Mouse (Mus musculus) left cerebral cortex, postnatal 36 days (tissue): ENCODE results near the gene Itga2b. TPM values are rescaled to one million over a fixed set of nuclear protein-coding genes. Genes with fewer than 3 reads are reported as not detected.

Experiments used
- DNase-seq, 2 experiments: peaks; one replicate each; pipeline ENCODE4 v3.0.0; 2021 to 2022; ENCODE audit warnings: low spot score in 2 of 2, mixed read lengths in 1 of 2
- intact Hi-C: fragments of 180-260 bp; cut with DNase I; formaldehyde crosslinking; loops from one replicate; pipeline ENCODE4 v1.15.1; 2025
- total RNA-seq, 2 experiments: library from RNA; stranded (reverse); gene quantifications; 2 replicates each; pipeline ENCODE4 v1.2.3; 2021

The Itga2b gene
- total RNA-seq, result 1 to 10 TPM; 2.5 to 2.7 TPM

DNA sequence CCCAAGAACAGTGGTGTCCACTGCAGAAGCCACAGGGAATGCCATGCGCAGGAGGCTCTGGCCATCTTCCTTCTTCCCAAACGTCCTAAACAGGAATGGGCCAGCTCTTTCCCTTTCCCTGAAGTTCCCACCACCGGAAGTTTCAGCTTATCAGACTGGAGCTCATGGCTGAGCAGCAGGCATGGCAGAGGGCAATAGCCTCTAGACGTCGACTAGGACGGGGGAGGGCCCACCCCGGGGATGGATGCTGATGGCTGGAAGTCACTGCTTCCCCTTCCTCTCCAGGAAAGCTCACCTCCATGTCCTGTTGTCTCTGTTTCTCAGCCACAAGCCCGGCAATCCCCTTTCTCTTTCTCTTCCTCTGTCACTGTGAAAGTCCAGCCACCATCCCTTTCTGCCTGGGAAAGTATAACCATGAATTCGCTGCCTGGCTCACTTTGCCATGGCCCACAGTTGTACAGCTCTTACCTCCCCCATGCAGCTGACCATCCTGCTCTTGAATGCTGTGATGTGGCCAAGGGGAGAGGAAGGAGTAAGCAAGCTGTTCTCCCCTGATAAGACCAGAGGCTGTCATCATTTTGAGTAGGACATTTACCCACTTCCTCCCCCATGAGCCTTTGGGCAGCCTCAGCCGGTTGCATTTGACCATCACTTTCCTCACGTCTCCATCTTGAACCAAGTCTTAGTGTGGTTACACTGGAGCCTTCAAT is at the start of gene Itga2b:
Itga2b (minus strand) TSS at position 475 of the 710 bp plus-strand sequence.
- intact Hi-C loops, result no loop called here
- no peak for DNase-seq

DNA sequence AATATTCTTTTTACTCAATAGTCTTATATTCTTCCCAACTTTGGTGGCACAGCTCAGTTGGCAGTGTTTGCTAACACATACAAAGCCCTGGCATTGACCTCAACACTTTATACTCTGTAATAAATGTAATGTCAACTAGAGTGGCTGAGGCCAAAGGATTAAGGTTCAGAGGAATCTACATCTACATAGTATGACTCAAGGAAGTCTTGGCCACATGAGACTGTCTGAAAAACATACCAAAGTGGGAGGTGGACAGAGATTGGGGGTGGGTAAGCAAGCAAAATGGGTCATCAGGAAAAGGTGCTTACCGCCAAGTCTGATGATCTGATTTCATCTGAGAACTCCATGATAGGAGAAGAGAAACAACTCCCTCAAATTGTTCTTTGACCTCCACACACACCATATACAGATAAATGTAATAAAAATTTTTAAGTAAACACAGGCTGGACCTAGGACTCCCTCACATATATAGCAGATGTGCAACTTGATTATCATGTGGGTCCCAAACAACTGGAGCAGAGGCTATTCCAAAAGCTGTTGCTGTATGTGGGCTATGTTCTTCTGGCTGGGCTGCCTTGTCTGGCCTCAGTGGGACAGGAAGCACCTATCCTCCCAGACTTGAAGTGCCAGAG is 45.0 kb upstream of the Itga2b start:
- intact Hi-C loops, result no loop called here

DNA sequence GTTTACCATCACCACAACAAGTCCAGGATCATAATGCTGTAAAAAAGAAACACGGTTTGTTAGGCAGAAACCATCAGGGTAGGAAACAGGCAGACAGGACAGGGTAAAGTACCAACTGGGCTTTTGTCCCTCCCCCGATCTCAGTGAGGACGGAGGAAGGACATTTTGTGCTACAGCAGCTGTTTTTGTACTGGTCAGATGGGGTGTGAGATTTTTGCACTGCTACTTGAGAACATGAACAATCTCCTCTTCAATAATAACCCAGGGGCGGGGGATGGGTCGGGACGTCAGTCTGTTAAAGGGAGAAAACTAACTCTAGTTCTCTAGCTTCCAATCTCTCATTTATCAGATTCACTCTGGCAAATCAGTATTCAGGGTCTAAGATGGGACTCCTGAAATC is 40.3 kb upstream of the Itga2b start:
- no peak for DNase-seq
- intact Hi-C loops, result no loop called here

More for the DNA sequence above, 45.0 kb upstream of the Itga2b start:
- no peak for DNase-seq

DNA sequence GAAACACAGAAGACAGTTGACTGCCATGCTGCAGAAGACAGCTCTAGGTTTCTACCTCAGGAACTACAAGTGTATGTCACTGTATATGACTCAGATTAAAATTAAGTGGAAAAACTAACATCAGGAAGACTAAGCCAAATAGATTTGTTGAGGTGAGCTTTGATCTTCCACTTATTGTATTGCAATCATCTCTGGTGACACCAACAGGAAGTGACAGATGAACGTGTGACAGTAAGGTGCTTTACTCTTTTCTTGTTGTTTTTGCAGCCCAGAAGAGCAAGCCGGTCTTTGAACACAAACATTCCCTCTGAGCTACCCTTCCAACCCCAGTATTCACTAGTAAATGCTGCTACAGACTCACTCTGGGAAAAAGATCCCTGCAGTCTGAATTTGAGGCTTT is 26.8 kb upstream of the Itga2b start:
- DNase-seq, result no peak
- intact Hi-C loops, result no loop called here

DNA sequence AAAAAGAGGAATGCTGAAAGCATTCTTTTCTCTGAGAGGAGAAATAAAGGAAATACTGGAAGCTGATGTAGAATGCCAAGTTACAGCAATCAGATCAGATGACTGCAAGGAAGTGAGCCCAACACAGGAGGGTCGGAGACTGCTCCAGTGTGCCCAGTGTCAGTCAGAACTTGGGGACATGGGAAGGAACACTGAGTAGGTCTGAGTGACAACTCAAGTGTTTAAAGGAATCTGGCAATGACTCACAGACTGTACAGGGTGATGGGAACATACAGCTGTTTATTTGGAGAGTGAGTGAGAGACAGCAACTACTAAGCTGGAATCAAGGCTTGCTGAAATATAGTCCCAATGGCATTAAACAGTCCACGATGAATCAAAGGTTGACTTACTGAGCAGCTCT is 26.3 kb upstream of the Itga2b start:
- no peak for DNase-seq
- intact Hi-C loops, result no loop called here

DNA sequence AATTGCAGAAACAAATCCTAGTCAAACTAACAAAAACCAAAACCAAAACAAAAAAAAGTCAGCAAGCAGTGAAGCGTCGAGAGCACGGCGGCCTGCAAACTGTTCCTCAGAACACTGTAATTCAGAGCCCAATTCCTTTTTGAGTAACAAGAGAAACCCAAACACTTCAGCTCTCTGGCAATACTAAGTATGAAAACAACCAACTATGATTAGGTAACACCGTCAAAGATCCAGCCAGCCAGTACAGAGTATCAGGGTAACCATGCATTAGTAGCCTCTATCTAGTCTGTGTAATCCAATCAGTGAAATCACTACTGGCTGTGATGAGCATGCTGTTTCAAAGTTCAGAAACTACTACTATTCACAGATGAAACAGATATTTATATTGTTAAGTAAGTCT is 25.8 kb upstream of the Itga2b start:
- intact Hi-C loops, result no loop called here
- no peak for DNase-seq

DNA sequence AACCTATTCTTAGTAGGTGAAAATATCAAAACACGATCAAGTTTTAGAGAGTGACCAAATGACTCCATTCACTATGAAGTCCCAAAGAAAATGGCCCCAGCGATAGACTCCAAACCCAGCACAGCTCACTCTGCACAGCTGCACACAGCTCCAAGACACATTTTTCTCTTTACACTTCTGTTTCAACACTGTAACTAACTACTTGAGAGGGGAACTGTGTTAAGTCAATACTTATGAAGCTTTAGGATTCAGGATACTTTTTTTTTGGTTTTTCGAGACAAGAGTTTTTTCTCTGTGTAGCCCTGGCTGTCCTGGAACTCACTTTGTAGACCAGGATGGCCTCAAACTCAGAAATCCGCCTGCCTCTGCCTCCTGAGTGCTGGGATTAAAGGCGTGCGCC is 25.2 kb upstream of the Itga2b start:
- intact Hi-C loops, result no loop called here
- no peak for DNase-seq

DNA sequence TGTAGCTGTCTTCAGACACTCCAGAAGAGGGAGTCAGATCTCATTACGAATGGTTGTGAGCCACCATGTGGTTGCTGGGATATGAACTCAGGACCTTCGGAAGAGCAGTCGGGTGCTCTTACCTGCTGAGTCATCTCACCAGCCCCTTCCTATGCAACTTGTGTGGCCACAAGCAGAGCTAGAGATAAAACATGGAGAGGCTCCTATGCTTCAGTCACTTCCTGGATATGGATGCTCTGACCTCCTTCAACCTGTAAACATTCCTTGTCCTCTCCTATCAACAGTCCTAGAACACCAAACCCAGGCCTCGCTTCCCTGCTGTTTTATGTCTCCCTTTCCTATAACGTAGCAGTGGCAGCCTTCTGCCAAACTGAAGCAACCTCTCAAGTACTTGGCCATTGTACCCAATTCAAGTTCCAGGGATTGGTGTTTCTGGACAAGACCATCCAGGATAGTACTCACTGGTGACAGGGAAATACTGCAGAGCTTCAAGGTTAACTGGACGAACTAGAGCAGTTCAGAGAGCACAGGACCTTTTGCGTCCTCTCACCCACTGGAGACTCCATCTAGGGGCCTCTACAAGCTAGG is 24.2 kb upstream of the Itga2b start:
- DNase-seq, result no peak
- intact Hi-C loops, result loop anchor here (5.0 kb wide), 1 partner anchor 158 kb away; no protein-coding TSS in a partner anchor

DNA sequence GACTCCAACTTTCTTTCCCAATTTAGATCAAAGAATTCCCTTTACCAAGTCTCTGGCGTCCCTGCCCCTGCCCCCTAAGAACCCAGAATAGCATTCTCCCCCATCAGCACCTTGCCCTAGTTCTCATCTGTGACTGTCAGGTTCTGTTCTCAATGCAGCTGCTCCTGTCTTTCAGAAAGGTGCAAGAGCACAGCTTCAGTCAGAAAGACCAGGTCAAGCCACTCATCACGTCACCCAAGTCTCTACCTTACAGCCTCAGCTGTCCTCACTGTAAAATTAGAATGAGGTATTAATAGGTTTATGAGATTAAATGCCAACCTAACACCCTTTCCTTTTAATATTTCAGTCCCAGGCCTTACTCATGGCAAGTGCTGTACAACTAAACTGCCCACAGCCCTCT is 23.3 kb upstream of the Itga2b start:
- intact Hi-C loops, result loop anchor here (5.0 kb wide), 1 partner anchor 159 kb away; no protein-coding TSS in a partner anchor

DNA sequence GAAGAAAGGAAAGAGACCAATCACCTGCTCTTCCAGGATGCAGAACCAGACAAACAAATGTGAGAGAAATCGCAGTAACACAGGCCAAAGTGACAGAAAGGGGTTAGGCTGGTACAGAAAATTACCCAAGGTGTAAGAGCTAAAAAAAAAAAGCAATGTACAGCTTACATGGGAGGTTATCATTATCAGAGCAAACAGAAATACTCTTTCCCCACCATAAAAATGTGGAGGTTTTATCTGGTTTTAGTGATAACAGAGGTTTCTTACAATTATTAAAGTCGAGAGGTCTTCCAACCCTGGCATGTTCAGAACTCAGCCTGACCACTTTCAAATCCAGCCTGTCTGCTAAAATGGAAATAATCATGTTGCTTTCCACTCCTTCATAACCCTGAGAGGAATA is 18.0 kb upstream of the Itga2b start:
- no peak for DNase-seq
- intact Hi-C loops, result loop anchor here (5.0 to 10.0 kb wide), 2 partner anchors 67 to 84 kb away; partner anchors contain the start of gene Gpatch8

More for the DNA sequence above, 23.3 kb upstream of the Itga2b start:
- no peak for DNase-seq

DNA sequence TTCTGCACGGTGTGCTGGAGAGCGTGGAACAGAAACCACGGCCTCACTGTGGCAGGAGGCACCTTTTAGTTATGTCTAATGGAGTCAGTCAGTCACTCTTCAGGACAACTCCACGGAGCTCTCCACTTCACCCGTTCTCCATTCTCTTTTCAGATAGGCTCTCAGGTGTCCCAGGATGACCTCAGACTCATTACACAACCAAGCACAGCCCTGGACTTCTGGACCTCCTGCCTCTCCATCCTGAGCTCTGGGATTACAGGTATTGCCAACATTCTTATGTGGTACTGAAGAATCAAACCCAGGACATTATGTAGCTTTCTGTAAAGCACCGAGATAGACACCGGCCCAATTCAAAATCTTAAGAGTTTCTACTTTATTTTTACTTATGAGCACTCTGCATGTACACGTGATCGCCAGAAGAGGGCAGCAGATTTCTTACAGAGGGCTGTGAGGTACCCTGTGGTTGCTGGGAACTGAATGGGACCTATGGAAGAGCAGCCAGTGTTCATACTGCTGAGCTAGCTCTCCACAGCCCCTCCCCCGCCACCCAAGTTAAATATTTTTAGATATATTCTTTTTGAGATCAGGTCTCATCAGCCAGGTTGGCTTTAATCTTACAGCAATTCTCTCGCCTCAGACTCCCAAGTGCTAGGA is 16.9 kb upstream of the Itga2b start:
- intact Hi-C loops, result loop anchor here (5.0 to 10.0 kb wide), 2 partner anchors 68 to 85 kb away; partner anchors contain the start of gene Gpatch8
- DNase-seq, result peak in 1 of 2 experiments; percentile 35

DNA sequence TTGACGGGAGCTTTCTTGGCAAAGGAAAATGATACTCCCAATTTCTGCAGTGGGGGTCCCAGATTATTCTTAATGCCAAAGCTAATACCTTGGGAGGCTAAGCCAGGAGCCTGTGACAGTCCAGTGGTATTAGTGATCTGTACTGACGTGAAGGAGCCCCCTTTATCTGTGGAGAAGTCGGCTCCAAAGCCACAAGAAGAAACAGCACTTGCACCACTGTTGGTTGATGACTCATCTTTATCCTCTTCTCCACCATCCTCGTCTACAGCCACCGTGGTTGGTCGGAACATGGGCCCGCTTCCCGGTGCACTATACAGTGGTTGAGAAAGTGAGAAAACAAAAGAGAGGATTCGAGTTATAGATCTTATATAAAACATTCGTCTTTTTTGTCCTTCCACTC is 11.9 kb upstream of the Itga2b start:
- DNase-seq, result no peak
- intact Hi-C loops, result loop anchor here (10.0 kb wide), 1 partner anchor 73 kb away; the partner anchor contains the start of gene Gpatch8

DNA sequence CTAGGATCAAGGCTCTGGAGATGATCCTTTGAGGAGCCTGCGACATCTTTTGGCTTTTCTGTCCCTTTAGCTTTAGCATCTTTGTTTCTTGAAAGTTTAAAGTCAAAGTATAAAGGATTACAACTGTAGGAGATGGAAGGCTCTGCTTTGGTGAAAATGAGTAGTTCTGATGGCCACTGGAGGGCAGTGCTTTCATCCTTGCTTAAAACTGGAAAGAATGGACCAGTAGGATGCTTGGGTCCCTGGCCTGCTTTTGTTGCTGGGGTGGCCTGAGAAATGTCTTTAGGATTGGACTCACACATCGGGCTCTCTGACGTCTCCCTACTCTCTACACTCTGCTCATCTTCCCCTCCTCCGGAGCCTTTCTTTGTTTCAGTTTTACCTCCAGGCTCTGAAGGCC is 11.0 kb upstream of the Itga2b start:
- intact Hi-C loops, result loop anchor here (10.0 kb wide), 1 partner anchor 74 kb away; the partner anchor contains the start of gene Gpatch8
- no peak for DNase-seq

DNA sequence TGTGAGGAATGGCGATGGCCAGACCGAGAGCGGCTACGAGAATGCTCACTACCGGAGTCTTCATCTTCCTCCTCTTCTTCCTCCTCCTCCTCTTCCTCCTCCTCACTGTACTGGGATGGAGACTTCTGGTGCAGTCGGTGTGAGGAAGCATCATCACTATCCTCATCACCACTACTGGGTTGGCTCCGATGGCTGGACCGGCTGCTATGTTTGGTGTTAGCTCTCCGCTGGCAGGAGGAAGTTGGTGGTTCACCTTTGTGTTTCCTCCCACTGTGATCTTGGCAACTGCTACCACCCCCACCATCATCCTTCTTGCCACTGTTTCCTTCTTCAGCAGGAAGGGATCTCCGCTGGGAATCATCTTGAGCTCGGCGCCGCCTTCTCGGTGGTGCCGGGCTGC is 10.2 kb upstream of the Itga2b start:
- no peak for DNase-seq
- intact Hi-C loops, result loop anchor here (10.0 kb wide), 1 partner anchor 75 kb away; the partner anchor contains the start of gene Gpatch8

DNA sequence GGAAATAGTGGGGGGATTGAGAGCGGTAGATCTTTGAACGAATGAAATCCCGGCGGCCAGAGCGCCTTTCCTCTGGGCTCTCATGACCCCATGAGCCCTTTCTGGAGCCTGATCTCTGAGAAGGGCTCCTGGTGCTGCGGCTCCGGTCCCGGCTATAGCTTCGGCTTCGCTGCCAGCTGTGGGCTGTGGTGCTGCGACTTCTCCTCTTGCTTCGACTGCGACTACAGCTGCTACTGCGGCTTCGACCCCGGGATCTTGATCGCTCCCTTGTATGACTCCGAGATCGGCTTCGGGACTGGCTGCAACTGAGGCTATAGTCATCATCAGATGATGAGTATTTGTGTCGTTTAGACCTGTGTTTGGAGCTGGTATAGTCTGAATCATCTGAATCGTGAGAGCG is 9.7 kb upstream of the Itga2b start:
- no peak for DNase-seq
- intact Hi-C loops, result no loop called here

DNA sequence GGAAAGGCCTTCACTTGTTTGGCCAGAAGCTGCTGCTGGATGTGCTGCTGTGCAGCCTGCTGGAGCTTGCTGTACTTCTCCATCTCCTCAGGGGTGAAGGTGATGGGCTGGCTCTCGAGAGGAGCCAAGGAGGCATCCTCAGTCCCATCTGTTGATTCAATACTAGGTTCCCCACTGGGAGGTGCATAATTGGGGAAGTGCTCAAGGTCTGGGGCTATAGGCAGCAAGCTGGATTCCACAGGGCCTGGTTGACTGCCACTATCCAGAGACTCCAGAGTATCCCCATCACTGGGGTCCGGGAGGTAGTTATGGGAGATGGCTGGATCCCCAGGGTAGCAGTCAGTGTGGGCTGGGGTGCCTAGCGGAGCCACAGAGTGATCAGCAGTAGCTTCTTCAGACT is 8.7 kb upstream of the Itga2b start:
- no peak for DNase-seq
- intact Hi-C loops, result no loop called here

DNA sequence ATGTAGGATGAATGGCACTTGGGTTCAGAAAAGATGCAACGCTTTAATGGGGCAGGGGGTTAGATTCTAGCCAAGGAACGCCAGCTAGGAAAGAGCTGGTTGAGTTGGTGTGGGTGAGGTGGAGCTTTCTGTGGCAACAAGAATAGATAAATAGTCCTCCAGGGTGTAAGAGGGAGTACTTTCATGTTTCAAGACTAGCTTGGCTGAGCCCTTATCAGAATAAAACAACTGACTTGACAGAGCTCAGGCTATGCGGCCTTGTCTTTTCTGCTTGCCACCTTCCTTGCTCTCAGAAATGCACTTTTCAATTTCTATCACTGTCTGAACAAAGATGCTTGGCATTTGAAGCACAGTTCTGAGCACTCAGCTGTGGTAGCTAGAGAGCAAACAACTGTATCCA is 5.1 kb upstream of the Itga2b start:
- no peak for DNase-seq
- intact Hi-C loops, result no loop called here

DNA sequence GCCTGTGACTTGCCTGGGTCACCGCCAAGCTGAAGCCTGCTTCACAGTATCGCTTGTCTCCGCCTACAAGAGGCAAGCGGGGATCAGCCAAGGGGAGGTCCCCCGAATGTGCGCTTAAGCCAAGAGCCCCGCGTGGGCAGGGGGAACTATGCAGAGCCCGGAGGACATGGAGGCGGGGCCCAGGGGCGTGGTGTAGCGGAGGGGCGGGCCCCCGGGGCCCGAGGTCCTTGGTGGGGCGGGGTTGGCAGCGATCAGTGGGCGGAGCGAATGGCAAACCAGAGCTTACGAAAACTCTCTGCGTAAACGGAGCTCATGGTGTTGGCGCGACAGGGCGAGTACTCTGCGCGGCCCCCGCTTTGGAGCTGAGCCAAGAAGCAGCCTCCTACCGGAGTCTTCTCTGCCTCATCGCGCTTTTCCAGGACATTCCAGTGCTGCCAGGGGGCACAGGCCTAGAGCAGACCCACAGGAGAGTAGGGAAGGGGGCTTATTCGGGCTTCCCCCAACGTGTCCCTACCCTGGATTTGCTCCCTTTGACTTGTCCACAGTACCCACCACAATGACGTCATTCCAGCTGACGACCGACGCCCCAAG is 2.8 kb downstream of the Itga2b start:
- peak; percentile 90 to 92 for DNase-seq
- intact Hi-C loops, result no loop called here

DNA sequence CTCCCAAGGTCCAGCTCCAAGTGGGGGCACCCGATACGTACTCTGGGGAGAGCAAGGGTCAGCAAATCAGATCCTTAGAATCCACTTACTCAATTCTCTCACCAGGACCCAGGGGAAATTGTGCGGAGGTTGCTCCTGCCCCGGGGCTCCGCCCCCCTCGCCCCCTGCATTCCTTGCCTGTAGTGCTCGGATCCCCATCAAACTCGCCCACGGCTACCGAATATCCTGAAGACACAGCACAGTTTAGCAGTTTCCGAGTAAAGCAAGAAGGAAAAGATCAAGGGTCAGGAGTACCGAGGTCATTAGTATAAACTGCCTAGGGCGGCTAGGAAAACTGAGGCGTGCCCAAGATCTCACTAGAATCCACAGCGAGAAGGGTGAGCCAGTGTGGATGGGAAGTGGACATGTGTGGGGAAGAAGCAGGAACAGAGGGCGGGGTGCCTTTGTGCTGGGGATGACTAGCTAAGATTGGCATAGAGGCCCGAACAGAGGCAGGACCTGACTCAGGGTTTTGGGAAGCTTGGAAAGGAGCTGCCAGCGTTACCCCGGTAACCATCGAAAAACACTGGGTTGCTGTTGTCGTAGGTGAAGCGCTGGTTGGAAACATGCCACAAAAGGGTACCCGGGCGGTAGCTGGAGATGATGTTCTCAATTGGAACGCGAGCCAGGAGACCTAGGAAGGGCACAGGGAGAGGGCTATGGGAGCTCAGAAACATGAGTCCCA is 4.0 kb downstream of the Itga2b start:
- peak; percentile 60 to 72 for DNase-seq
- intact Hi-C loops, result no loop called here
